Mouse (Mus musculus): ENCODE results near the gene Thbd.

GRCm38 (mm10) chr2:148442710-148443109 lies 34.7 kb upstream of the Thbd start:
- no peak for TF ChIP-seq POLR2A (IDR thresholded peaks at IDR 0.05; ENCODE audit: low read depth, low read length)
- TF ChIP-seq CTCF (conservative IDR thresholded peaks at IDR 0.05; ENCODE audit: insufficient read depth, insufficient read length, low read depth, low read length) = no peak

All from kidney, adult 2 months (tissue).